Mouse (Mus musculus) macrophage (primary cell): Measurements from ENCODE around the gene Rab40b. TPM values are rescaled to one million over a fixed set of nuclear protein-coding genes. Genes with fewer than 3 reads are reported as not detected.
"Not testable (repeated sequence)": the region's sequence is repeated elsewhere in the genome, so short reads cannot be mapped to it uniquely, and the experiment has no call there.

Source experiments
- H3K27ac ChIP-seq: fragments of 350-480 bp; formaldehyde crosslinking; 2 replicates; pipeline ENCODE4 v1.9.0; 2021
- H3K36me3 ChIP-seq: fragments of 350-480 bp; formaldehyde crosslinking; 2 replicates; pipeline ENCODE4 v1.9.0; 2021; ENCODE audit errors: inconsistent target
- H3K4me3 ChIP-seq: fragments of 350-480 bp; formaldehyde crosslinking; 2 replicates; pipeline ENCODE4 v1.9.0; 2021; ENCODE audit errors: inconsistent target
- H3K79me2 ChIP-seq: fragments of 350-480 bp; formaldehyde crosslinking; 2 replicates; pipeline ENCODE4 v1.9.0; 2021; ENCODE audit errors: inconsistent target
- WGBS: methylation state at CpG from one replicate; pipeline ENCODE4 v1.1.7; 2026; ENCODE audit warnings: inconsistent platforms; ENCODE audit not compliant: missing documents; 5-methylcytosine and 5-hydroxymethylcytosine counted together
- polyA plus RNA-seq: library from polyadenylated mRNA; stranded (reverse); fragments of 250-400 nt; gene quantifications from 3 replicates; pipeline ENCODE4 v1.2.4, GENCODE M21; 2018; ENCODE audit warnings: inconsistent platforms

The Rab40b gene
- polyA plus RNA-seq, 1 experiment from 2014 or later, result not detected

DNA sequence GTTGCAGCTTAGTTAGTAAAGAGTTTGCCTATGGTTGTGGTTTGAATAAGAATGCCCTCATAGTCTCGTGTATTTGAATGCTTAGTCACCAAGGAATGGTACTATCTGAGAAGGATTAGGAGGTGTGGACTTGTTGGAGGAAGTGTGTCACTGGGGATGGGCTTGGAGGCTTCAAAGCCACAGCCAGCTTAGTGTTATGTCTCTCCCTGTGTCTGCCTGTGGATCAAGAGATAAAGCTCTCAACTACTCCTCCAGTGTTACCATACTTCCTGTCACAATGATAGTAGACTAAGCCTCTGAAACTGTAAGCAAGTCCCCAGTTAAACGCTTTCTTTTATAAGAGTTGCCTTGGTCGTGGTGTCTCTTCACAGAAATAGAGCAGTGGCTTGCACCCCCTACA, 2.7 kb upstream of the Rab40b start:
- WGBS, result 60% methylated on average over 3 of the region's 3 CpGs

DNA sequence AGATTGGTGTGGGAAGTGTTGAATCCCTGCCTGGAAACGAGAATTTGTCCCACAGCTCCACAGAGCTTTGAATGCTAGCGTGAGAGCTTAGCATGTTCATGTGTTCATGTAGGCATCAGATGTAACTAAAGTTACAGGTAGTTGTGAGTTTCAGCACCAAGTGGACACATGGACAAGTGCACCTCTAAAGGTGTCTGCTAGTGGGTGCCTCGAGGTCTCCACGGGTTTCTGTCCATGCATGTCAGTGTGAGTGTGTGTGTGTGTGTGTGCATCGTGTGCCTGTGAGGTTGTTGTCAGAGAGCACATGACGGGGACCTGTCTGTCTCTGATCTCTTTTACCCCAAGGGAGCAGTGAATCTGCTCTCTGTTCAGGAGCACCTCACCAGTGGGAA, 499 bp upstream of the Rab40b start:
- Histone ChIP-seq H3K79me2 (no peaks in the 10 kb centered on the region), H3K36me3 (no peaks in the 10 kb centered on the region), H3K27ac (no peak overlapping the region), H3K4me3 (no peak overlapping the region)
- whole genome bisulfite sequencing, result 19% methylated on average over 6 of the region's 6 CpGs

More for the DNA sequence above, 2.7 kb upstream of the Rab40b start:
- no peaks in the 10 kb centered on the region for H3K36me3 ChIP-seq
- H3K27ac ChIP-seq, result no peak overlapping the region
- H3K4me3 ChIP-seq, result no peak overlapping the region
- no peaks in the 10 kb centered on the region for H3K79me2 ChIP-seq

DNA sequence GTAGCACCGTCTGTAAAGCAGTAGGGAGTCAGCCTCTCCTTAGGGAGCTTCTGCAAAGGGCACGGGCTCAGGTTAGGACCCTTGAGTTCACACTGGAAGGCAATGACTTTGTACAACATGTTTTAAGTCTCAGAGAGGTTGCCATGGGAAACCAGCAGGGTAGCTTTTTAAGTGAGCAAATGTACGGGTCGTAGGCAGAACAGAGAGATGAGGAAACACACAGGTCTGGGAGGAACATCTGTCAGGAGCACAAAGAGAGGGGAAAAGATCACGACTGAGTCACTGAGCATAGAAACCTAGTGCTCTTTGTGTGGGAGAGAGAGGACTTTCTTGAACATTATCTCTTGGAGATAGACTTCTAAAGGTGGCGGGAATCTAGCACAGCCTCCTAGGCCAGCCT, 7.8 kb downstream of the Rab40b start:
- no peaks in the 10 kb centered on the region for H3K36me3 ChIP-seq
- H3K27ac ChIP-seq, result no peak overlapping the region
- H3K79me2 ChIP-seq, result no peaks in the 10 kb centered on the region
- WGBS, result 81% methylated on average over 6 of the region's 6 CpGs
- no peak overlapping the region for H3K4me3 ChIP-seq

DNA sequence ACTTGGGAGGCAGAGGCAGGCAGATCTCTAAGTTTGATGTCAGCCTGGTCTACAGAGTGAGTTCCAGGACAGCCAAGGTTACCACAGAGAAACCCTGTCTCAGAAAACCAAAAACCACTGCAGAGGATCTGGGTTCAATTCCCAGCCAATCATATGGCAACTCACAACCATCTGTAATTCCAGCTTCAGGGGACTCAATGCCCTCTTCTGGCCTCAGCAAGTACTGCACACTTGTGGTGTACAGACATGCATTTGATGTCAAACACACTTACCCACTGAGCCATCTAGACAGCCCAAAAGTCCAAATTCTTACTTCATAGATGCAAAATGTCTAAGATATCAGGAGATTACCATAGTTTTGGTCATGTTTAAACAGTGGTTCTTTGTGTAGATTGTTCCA, 9.4 kb downstream of the Rab40b start:
- no peaks in the 10 kb centered on the region for H3K79me2 ChIP-seq
- no peaks in the 10 kb centered on the region for H3K36me3 ChIP-seq
- H3K27ac ChIP-seq, result no peak overlapping the region
- no peak overlapping the region for H3K4me3 ChIP-seq

DNA sequence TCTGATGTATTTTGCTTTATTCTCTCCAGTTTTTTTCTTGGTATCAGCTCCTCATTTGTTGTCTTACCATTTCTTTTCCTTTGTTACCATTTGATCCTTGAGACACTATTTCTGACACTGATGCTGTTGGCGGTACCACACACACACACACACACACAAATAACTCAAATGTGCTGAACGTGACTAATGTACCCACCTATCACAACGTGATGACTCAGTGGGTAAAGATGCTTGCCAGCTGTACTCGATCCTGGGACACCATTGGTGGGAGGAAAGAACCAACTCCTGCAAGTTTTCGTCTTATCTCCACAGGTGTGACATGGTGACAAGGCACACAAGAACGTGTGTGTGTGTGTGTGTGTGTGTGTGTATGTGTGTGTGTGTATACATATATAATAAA, 14.7 kb downstream of the Rab40b start:
- H3K79me2 ChIP-seq, result no peaks in the 10 kb centered on the region
- no peak overlapping the region for H3K27ac ChIP-seq
- H3K36me3 ChIP-seq, result no peaks in the 10 kb centered on the region
- 78% methylated on average over 6 of the region's 6 CpGs for WGBS
- no peak overlapping the region for H3K4me3 ChIP-seq

DNA sequence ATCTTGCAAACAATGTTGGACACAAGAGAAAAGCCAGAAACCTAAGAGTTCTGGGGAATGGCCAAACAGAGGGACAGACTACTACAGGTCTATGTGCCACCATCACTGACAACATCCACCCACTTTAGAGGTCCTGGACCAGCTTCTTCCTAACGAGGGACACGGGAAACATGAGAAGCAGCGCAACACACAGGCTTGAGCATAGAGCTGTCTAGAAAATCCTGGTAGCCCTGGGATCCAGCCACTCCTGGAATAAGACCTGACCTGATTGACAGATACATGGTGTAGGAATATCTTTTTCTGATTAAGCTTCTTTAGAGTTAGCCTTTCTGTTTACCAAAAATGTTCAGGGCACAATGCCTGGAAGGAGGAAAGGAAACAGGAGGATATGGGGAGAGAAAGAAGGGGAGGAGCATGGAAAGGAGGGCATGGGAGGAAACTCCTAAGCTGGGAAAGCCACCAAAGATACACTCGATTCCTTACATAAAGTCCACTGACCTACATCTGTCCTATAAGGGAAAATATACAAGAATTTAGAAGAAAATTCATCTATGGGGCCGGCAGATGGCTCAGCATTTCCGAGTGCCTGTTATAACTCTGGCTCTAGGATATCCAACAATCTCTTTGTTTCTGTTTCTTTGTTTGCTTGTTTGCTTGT, 17.6 kb downstream of the Rab40b start:
- WGBS, result 84% methylated on average over 6 of the region's 6 CpGs
- no peak overlapping the region for H3K4me3 ChIP-seq
- H3K36me3 ChIP-seq, result no peaks in the 10 kb centered on the region
- H3K79me2 ChIP-seq, result no peaks in the 10 kb centered on the region
- H3K27ac ChIP-seq, result no peak overlapping the region

DNA sequence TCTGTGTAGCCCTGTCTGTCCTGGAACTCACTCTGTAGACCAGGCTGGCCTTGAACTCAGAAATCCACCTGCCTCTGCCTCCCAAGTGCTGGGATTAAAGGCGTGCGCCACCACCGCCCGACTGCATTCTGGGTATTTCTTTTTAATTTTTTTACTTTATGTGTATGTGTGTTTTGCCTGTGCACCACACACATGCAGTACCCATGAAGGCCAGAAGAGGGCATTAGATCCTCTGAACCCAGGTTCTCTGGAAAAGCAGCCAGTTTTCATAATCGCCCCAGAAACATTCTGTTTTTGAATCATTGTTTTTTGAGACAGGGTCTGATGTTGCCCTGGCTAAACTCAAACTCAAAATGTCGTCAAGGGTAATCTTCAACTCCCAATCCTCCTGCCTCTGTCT, 18.4 kb downstream of the Rab40b start:
- no peak overlapping the region for H3K4me3 ChIP-seq
- 93% methylated on average over 6 of the region's 6 CpGs for WGBS
- no peak overlapping the region for H3K27ac ChIP-seq
- H3K36me3 ChIP-seq, result no peaks in the 10 kb centered on the region
- H3K79me2 ChIP-seq, result no peaks in the 10 kb centered on the region

DNA sequence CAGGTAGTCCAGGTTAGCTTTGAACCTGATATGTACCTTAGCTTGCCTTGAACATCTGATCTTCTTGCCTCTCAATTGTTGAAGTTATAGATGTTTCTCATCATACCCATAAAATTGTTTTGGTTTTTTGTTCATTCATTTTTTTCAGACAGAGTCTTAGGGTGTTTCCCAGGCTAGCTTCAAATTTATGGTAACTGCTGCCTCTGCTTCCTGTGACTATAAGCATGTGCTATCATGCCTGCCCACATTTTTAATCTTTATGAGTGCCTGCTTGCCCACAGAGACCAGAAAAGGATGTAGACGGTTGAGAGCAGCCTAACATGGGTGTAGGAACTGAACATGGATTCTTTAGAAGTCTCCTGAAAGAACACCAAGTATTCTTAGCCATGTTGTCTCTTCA, 19.3 kb downstream of the Rab40b start:
- WGBS, result 22% methylated on average over 1 of the region's 1 CpGs

DNA sequence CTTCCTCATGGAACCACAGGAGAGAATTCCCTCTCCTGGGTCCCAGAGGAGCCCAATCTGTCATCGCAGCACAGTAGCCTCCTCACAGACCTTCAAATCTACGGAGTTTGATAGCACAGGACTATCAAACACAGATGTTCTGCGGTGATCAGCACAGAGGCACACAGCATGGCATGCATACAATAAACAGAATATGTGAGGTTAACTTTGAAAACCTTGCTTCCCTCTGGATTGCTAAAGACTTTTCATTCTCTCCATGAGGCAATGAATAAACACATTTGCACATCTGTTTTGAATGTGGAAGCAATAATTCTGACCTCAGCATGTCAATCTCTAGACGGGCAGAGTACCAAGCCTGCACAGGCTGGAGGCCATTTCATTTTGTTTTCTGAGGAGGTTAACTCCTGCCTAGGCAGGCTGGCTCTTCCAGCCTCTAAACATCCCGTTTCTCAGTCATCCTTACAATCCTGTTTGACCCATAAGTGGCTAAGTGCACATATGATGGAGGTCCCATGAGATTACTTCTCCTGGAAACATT, 20.8 kb downstream of the Rab40b start:
- H3K36me3 ChIP-seq, result no peaks in the 10 kb centered on the region
- no peak overlapping the region for H3K4me3 ChIP-seq
- H3K27ac ChIP-seq, result no peak overlapping the region
- WGBS, result 79% methylated on average over 5 of the region's 5 CpGs
- H3K79me2 ChIP-seq, result no peaks in the 10 kb centered on the region

More for the DNA sequence above, 19.3 kb downstream of the Rab40b start:
- Histone ChIP-seq H3K79me2 (no peaks in the 10 kb centered on the region), H3K36me3 (no peaks in the 10 kb centered on the region), H3K4me3 (no peak overlapping the region), H3K27ac (no peak overlapping the region)

DNA sequence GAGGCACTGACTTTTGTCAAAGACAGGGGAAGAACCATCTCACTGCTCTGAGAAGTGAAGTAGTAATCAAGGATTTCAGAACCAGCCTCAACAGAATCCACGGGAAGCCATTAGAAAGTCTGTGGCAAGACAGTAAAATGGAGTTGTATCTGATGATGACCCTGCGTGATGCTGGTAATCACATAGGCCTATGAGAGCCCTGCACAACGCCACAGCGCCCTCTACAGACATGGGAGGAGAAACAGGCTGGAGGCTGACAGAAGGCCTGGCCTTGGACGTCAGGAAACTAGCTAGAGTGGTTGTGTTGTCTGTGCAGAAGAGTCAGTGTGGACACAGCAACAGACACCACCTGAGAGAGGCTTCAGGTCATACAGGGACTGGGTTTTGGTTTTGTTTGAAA, 25.8 kb downstream of the Rab40b start:
- no peak overlapping the region for H3K27ac ChIP-seq
- 38% methylated on average over 5 of the region's 5 CpGs for WGBS
- no peak overlapping the region for H3K4me3 ChIP-seq
- H3K79me2 ChIP-seq, result no peaks in the 10 kb centered on the region
- H3K36me3 ChIP-seq, result no peaks in the 10 kb centered on the region

DNA sequence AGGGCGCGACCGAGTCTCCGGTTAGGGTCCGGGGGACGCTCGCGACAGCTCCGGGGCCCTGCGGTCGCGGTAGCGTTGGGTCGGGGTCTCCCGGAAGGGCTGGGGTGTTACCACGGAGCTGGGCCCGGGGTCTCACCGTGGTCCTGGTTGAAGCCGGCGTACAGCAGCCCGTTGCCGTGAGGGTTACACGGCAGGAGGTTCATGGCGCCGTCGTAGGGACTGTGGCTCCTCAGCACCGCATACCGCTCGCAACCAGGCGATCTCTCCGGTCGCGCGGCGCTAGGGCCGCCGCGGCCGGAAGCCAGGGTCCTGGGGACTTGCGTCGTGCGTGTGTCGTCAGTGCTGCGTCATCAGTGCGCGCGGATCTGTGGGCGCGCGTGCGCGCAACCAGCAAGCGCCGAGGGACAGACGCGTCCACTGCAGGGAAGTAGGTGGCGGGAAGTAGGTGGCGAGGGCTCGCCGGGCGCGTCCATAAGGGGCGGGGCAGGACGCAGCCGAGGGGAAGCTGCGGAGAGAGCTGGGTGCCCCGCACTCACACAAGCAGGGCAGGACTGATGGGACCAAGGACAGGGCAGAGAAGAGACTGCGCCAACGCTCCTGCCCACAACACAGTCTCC, 33.9 kb downstream of the Rab40b start, which contains the start of gene Wdr45b:
TSS of gene Wdr45b (minus strand) at position 355 of the 617 bp plus-strand sequence.
- Histone ChIP-seq H3K4me3 (peak within 1 kb of the TSS; percentile 78), H3K27ac (peak within 1 kb of the TSS; percentile 58), H3K79me2 (peaks cover 49% of the 10 kb centered on the region), H3K36me3 (no peaks in the 10 kb centered on the region)
- 0% methylated on average over 69 of the region's 69 CpGs for WGBS

DNA sequence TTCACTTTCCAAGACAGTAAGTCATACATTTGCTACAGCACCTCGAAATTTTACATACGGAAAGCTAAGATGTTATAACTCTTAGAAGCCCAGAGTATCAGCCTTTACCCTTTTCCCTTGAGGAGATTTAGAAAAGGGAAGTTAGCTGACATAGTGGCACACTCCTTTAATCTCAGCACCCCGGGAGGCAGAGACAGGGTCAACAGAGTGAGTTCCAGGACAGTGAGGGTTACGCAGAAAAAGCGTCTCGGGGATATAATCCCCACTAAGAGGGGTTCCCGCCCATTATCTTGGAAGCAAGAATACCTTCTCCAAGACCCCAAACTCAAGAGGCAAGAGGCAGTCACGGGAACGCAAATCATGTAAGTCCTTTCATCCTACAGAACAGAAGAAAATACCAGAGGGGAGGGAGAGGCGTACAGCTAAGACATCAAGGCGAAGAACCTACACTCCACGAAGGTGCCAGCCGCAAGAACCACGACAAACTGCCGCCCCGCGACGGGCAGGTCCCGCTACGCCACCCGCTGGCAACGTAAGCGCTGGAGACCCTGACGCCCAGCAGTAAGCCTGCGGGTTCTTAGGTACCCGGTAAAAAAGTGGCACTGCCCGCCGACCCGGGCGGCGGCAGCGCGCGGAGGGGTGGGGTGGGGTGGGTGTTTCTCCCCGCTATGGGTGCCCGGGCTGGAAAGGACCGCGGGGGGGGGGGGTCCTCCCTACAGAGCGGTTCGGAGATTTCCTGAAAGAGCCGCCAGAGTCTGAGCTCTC, 34.5 kb downstream of the Rab40b start:
- peak overlapping the region; percentile 48 for H3K27ac ChIP-seq
- H3K79me2 ChIP-seq, result peaks cover 56% of the 10 kb centered on the region
- WGBS, result under 1% methylated on average over 32 of the region's 41 CpGs
- H3K36me3 ChIP-seq, result no peaks in the 10 kb centered on the region
- peak overlapping the region; percentile 78 for H3K4me3 ChIP-seq

DNA sequence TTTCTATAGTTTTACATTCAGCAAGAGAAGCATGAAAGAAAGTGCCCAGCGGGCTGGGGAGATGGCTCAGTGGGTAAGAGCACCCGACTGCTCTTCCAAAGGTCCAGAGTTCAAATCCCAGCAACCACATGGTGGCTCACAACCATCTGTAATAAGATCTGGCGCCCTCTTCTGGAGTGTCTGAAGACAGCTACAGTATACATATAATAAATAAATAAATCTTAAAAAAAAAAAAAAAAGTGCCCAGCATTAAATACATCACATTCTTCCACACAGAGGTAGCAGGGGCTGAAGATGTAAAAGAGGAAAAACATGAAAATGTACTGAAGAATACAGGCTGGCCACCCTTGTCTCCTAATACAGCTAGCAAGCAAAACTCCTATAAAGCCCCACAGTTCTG, 39.3 kb downstream of the Rab40b start:
- H3K27ac ChIP-seq, H3K4me3 ChIP-seq: not testable (repeated sequence)
- peaks cover 100% of the 10 kb centered on the region for H3K79me2 ChIP-seq
- peaks cover 13% of the 10 kb centered on the region; the same call in 1 of the 2 replicates for H3K36me3 ChIP-seq
- WGBS, result 94% methylated on average over 2 of the region's 3 CpGs

DNA sequence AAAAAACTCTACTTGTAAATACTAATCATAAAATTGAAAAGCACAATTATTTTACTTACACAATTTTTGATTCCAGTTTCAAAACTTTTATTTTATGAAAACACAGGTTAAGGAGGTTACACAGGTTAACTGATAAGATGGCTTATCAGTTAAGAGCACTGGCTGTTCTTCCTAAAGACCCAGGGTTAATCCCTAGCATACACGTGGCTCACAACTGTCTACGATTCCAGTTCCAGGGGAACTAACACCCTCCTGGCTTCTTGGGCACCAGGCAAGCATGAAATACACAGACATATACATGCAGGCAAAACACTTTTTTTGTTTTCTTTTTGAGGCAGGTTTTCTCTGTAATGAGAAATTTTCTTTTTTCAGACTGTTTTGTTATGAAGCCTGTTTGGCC, 39.9 kb downstream of the Rab40b start:
- Histone ChIP-seq H3K79me2 (peaks cover 99% of the 10 kb centered on the region), H3K27ac (no peak overlapping the region), H3K36me3 (peaks cover 13% of the 10 kb centered on the region; the same call in 1 of the 2 replicates), H3K4me3 (no peak overlapping the region)
- WGBS, result 82% methylated on average over 2 of the region's 2 CpGs

DNA sequence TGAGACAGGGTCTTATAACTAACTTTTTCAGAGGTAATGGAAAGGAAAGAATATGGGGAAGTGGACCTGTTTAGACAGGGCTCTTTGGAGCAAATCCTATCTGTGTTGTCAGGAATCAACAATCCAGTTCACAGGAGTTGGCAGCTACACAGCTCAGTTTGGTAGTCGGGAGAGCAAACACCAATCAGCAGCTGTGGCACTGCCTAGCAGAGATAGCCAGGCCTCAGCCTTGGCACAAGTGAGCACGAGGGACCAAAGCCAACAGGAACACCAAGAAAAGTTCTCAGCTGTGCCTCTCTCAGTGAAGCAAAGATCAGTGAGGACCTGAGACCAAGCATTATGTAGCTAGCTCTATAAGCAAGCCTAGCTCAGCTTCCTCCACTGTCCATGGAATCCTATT, 41.0 kb downstream of the Rab40b start:
- Histone ChIP-seq H3K79me2 (peaks cover 94% of the 10 kb centered on the region), H3K36me3 (peaks cover 13% of the 10 kb centered on the region; the same call in 1 of the 2 replicates), H3K4me3 (no peak overlapping the region), H3K27ac (no peak overlapping the region)
- whole genome bisulfite sequencing, result 81% methylated on average over 2 of the region's 2 CpGs
